8 mouse cellular contexts compared by ENCODE assay signal in the genomic region with DNA sequence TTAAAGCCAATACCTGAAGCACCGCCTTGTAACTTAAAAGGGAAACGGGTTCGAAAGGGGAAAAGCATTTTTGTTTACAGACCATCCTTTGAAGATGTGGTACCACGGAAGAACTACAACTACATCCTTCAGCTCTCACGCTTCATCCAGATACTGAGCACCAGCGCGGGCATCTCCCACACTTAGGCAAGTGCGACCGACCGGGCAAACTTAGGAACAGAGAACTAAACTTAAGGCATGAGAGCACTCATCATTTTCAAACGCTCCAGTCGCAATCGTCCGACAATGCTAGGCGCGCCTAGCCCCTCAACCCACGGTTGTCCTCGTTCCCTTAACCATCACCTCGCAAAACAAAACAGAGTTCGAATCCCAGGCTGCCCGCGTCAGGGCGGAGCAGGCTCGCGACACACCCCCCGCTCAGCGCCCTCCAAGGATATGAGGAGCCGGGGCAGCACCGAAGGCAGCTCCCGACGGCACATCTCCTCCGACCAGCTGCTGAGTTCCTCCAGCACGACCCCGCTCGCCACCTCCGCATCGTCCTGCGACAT. TPM values are rescaled to one million over a fixed set of nuclear protein-coding genes. Genes with fewer than 3 reads are reported as not detected.
DNase-seq lines count a peak whose midpoint lies in the region; ATAC-seq and TF ChIP-seq lines count a peak whose summit lies in the region.

No protein-coding gene starts in this region.

- intact Hi-C loops in heart, postnatal 36 days (cut with DNase I) = loop anchor here (5.0 to 10.0 kb wide), 2 partner anchors 62 to 219 kb away; a partner anchor contains a TSS

- no peak for DNase-seq in heart, embryonic 10.5 days (ENCODE audit: low spot score)
- DNase-seq in heart, postnatal 36 days = no peak
- DNase-seq in G1E (ENCODE audit: low spot score) = peak; percentile 2
- no peak for DNase-seq in ovary, postnatal 36 days (ENCODE audit: low spot score)
- no peak for DNase-seq in layer of hippocampus, postnatal 14 days (ENCODE audit: low spot score in 2 of 2)
- DNase-seq in frontal cortex, postnatal 36 days (ENCODE audit: low spot score in 2 of 2) = no peak

- no peaks in the 10 kb centered on the region for H3K27me3 ChIP-seq in heart, embryonic 10.5 days (ENCODE audit: insufficient read depth, poor library complexity, severe bottlenecking)
- no peaks in the 10 kb centered on the region for H3K27me3 ChIP-seq in G1E (ENCODE audit: insufficient read depth, low read length)

- peak overlapping the region; percentile 92 for H3K27ac ChIP-seq in heart, embryonic 10.5 days

- no peak for TF ChIP-seq CTCF in G1E (IDR thresholded peaks at IDR 0.05; ENCODE audit: low read depth, low read length)

- peak overlapping the region; percentile 78 for H3K4me3 ChIP-seq in heart, embryonic 10.5 days
- peak overlapping the region; percentile 91 for H3K4me3 ChIP-seq in G1E (ENCODE audit: low read depth, low read length)

- H3K4me1 ChIP-seq in heart, embryonic 10.5 days = 0 out of 2 replicates have a peak, but pooled peaks cover 5% of the 10 kb centered on the region
- peaks cover 22% of the 10 kb centered on the region for H3K4me1 ChIP-seq in G1E (ENCODE audit: insufficient read depth, low read depth, low read length)

- no peaks in the 10 kb centered on the region for H3K9me3 ChIP-seq in heart, embryonic 10.5 days
- no peaks in the 10 kb centered on the region for H3K9me3 ChIP-seq in G1E (replicated peaks)

- 2% methylated on average over 38 of the region's 38 CpGs for WGBS in heart, embryonic 10.5 days

- ATAC-seq in G1E (ENCODE audit: extremely low read depth, insufficient number of reproducible peaks, low FRiP score, poor library complexity, severe bottlenecking) = 0 out of 2 replicates have a peak, but pooled peaks have one; percentile 9
- peak; percentile 17 to 58; a peak in 3 of 4 replicates for ATAC-seq in hematopoietic stem cell, adult 5-6 weeks (replicated peaks in 1 of 2; ENCODE audit: insufficient read depth in 1 of 2, low FRiP score in 2 of 2, low TSS enrichment in 1 of 2, low read depth in 1 of 2, poor library complexity in 2 of 2, severe bottlenecking in 2 of 2)
- ATAC-seq in megakaryocyte, adult 5-6 weeks (ENCODE audit: poor library complexity, severe bottlenecking) = peak; percentile 72

- 0 out of 2 replicates have a peak, but pooled peaks cover 2% of the 10 kb centered on the region for H3K36me3 ChIP-seq in heart, embryonic 10.5 days
- H3K36me3 ChIP-seq in G1E (replicated peaks) = peaks cover 25% of the 10 kb centered on the region

RNA-seq across cellular contexts. Expression of a gene that starts 0.3 kb away (rescaled TPM):
- polyA plus RNA-seq in heart, embryonic 10.5 days (2016; fragmentation: Nextera tagmentation; extraction: Ambion mirVana) = 24.8 and 28.2 TPM in 2 replicates
- under 1 TPM; 0.54 to 0.61 TPM for total RNA-seq in heart, postnatal 36 days (2021)
- total RNA-seq in G1E (2014; fragmentation: Nextera tagmentation) = 26.0 and 28.1 TPM in 2 replicates
- 34.7 and 39.9 TPM in 2 replicates for total RNA-seq in G1E (2017)
- 2.1 and 3.7 TPM in 2 replicates for polyA plus RNA-seq in G1E (2012)
- 18.5 and 22.2 TPM in 2 replicates for total RNA-seq in hematopoietic stem cell, adult 5-6 weeks (2017)
- 15.2 and 20.5 TPM in 2 replicates for total RNA-seq in megakaryocyte, adult 5-6 weeks (2015)
- total RNA-seq in megakaryocyte, adult 5-6 weeks (2017) = 15.5 and 15.6 TPM in 2 replicates
- total RNA-seq in layer of hippocampus, postnatal 14 days (2021) = 1 to 10 TPM in 1 of 2 experiments, under 1 TPM in 1; 0.85 to 1.4 TPM

RNA-seq across cellular contexts. Expression of a gene that starts 0.4 kb away (rescaled TPM):
- 8.3 and 8.9 TPM in 2 replicates for polyA plus RNA-seq in heart, embryonic 10.5 days (2016; fragmentation: Nextera tagmentation; extraction: Ambion mirVana)
- total RNA-seq in heart, postnatal 36 days (2021) = 1 to 10 TPM; 4.1 to 4.5 TPM
- 8.1 TPM in 2 replicates for total RNA-seq in G1E (2014; fragmentation: Nextera tagmentation)
- 20.9 and 26.4 TPM in 2 replicates for total RNA-seq in G1E (2017)
- 0.36 and 0.80 TPM in 2 replicates for polyA plus RNA-seq in G1E (2012)
- total RNA-seq in hematopoietic stem cell, adult 5-6 weeks (2017) = 14.0 and 24.2 TPM in 2 replicates
- 2.8 and 5.4 TPM in 2 replicates for total RNA-seq in megakaryocyte, adult 5-6 weeks (2015)
- total RNA-seq in megakaryocyte, adult 5-6 weeks (2017) = 10.2 and 10.7 TPM in 2 replicates
- 1 to 10 TPM; 4.1 to 6.9 TPM for total RNA-seq in layer of hippocampus, postnatal 14 days (2021)

RNA-seq across cellular contexts. Expression of a gene that starts 53.8 kb away (rescaled TPM):
- 0.12 TPM in 1 of 2 replicates, not detected in the other for polyA plus RNA-seq in heart, embryonic 10.5 days (2016; fragmentation: Nextera tagmentation; extraction: Ambion mirVana)
- total RNA-seq in heart, postnatal 36 days (2021) = under 1 TPM; 0.49 to 0.61 TPM
- total RNA-seq in G1E (2014; fragmentation: Nextera tagmentation) (not detected in 2 replicates), G1E (2017) (0.05 TPM in 1 of 2 replicates, not detected in the other)
- polyA plus RNA-seq in G1E (2012) = not detected in 2 replicates
- total RNA-seq in hematopoietic stem cell, adult 5-6 weeks (2017) = not detected in 2 replicates
- 0.07 and 0.18 TPM in 2 replicates for total RNA-seq in megakaryocyte, adult 5-6 weeks (2015)
- 0.20 TPM in 1 of 2 replicates, not detected in the other for total RNA-seq in megakaryocyte, adult 5-6 weeks (2017)
- total RNA-seq in layer of hippocampus, postnatal 14 days (2021) = under 1 TPM in 1 of 2 experiments, not detected in 1; 0.12 TPM

Comparison
In these comparisons a context has a peak if more than half of its experiments do, and no peak if none do; other contexts are left out.
1. ATAC-seq: peak in every context shown above with its lines; median percentile 72 in megakaryocyte, adult 5-6 weeks; 38 in hematopoietic stem cell, adult 5-6 weeks; 9 in G1E.